Comparison of ENCODE assay signal across 8 mouse cellular contexts in the genomic region with DNA sequence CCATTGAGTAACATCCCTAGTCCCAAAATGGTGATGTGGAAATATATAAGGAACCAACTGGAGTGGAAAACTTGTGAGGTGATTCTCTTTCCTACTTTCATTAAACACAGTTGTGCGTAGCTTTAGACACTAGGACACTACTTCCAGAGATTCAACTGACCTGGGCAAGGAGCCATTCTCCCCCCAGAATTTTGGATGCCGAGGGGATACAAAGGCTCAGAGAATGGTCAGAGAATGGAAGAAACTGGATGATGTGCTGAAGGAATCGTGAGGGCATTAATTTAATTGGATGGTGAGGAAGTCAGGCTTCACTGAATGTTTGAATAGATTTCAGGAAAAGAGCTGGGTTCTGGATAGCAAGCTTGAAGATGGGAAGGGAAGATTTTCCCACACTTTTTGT. TPM values are rescaled to one million over a fixed set of nuclear protein-coding genes. Genes with fewer than 3 reads are reported as not detected.
DNase-seq lines count a peak whose midpoint lies in the region; ATAC-seq and TF ChIP-seq lines count a peak whose summit lies in the region.

No protein-coding gene starts in this region.

- no peak for TF ChIP-seq POLR2A in spleen, adult 2 months (IDR thresholded peaks at IDR 0.05; ENCODE audit: low read depth, low read length)

- H3K27ac ChIP-seq in spleen, adult 2 months (ENCODE audit: insufficient read depth, low read length), result peak overlapping the region; percentile 71; the same call in 1 of the 2 replicates
- H3K27ac ChIP-seq in liver, embryonic 12.5 days, result peak overlapping the region; percentile 99

- H3K36me3 ChIP-seq in spleen, adult 2 months (ENCODE audit: control insufficient read depth, insufficient read depth, low read length), result no peaks in the 10 kb centered on the region
- no peaks in the 10 kb centered on the region for H3K36me3 ChIP-seq in liver, embryonic 12.5 days

- peaks cover 8% of the 10 kb centered on the region for H3K4me1 ChIP-seq in spleen, adult 2 months (ENCODE audit: control insufficient read depth, insufficient read depth, insufficient read length)
- peaks cover 58% of the 10 kb centered on the region for H3K4me1 ChIP-seq in liver, embryonic 12.5 days

- 17% methylated on average over 3 of the region's 3 CpGs for WGBS in spleen, adult 2 months
- 40% methylated on average over 3 of the region's 3 CpGs for WGBS in liver, embryonic 12.5 days (ENCODE audit: insufficient replicate concordance)

- ATAC-seq in liver, embryonic 12.5 days, result no peak
- no peak for ATAC-seq in monocyte, adult 5-6 weeks (replicated peaks; ENCODE audit: insufficient number of reproducible peaks, low FRiP score, low TSS enrichment, poor library complexity, severe bottlenecking)

- H3K9ac ChIP-seq in liver, embryonic 12.5 days, result peak overlapping the region; percentile 99

- TF ChIP-seq CTCF in spleen, adult 2 months (IDR thresholded peaks at IDR 0.05; ENCODE audit: extremely low read depth, insufficient read depth, insufficient read length, insufficient replicate concordance), result no peak

- H3K9me3 ChIP-seq in liver, embryonic 12.5 days (replicated peaks), result no peaks in the 10 kb centered on the region

- no peaks in the 10 kb centered on the region for H3K27me3 ChIP-seq in spleen, adult 2 months (ENCODE audit: control insufficient read depth, insufficient read depth, low read length)
- no peaks in the 10 kb centered on the region for H3K27me3 ChIP-seq in liver, embryonic 12.5 days (replicated peaks)

- DNase-seq in cerebellum, adult 8-10 months, result peak; percentile 32
- DNase-seq in cerebellum, postnatal 4 days (ENCODE audit: low spot score in 2 of 2), result no peak
- DNase-seq in spleen, adult 2 months (ENCODE audit: low read depth in 1 of 2, low spot score in 2 of 2), result no peak
- DNase-seq in spleen, postnatal 4 days (ENCODE audit: low spot score in 2 of 2), result no peak
- no peak for DNase-seq in left cerebral cortex, postnatal 14 days (ENCODE audit: low spot score in 2 of 2)
- DNase-seq in adrenal gland, postnatal 14 days, result no peak

- peak overlapping the region; percentile 91 for H3K4me2 ChIP-seq in liver, embryonic 12.5 days

- H3K4me3 ChIP-seq in spleen, adult 2 months (ENCODE audit: extremely low read depth, insufficient read depth, insufficient read length), result peak overlapping the region; percentile 83
- H3K4me3 ChIP-seq in liver, embryonic 12.5 days, result peak overlapping the region; percentile 99

- intact Hi-C loops in left cerebral cortex, postnatal 14 days (cut with DNase I), result loop anchor here (10.0 kb wide), 1 partner anchor 92 kb away; a partner anchor contains a TSS

RNA-seq across cellular contexts. Expression of a gene that starts 1.5 kb away (rescaled TPM):
- polyA plus RNA-seq in spleen, adult 2 months (2012; rRNA removed), result 14.3 and 20.5 TPM in 2 replicates
- polyA plus RNA-seq in liver, embryonic 12.5 days (2016; fragmentation: Nextera tagmentation; extraction: Ambion mirVana), result 11.7 and 11.8 TPM in 2 replicates
- 62.5 to 89.1 TPM (median 62.9 TPM) in 3 replicates for total RNA-seq in monocyte, adult 5-6 weeks (2017)
- total RNA-seq in left cerebral cortex, postnatal 14 days (2021), result 10 to 100 TPM; 88.9 to 93.9 TPM
- total RNA-seq in adrenal gland, postnatal 14 days (2021), result 35.9 and 42.7 TPM in 2 replicates
